Mouse (Mus musculus): Measurements from ENCODE around the gene Tm7sf2. TPM values are rescaled to one million over a fixed set of nuclear protein-coding genes. Genes with fewer than 3 reads are reported as not detected.

Gene Tm7sf2
- polyA plus RNA-seq, 1 experiment from 2014 or later: 30.6 TPM

- H3K9me3 ChIP-seq (ENCODE audit: control insufficient read depth, low read length): no peaks in the 10 kb centered on the region
- no peak for ATAC-seq (replicated peaks; ENCODE audit: low FRiP score, low TSS enrichment, low read depth)
- 47% methylated on average over 5 of the region's 5 CpGs for WGBS
- no peaks in the 10 kb centered on the region for H3K27me3 ChIP-seq (replicated peaks; ENCODE audit: control insufficient read depth, insufficient read depth, low read length)
- peaks cover 15% of the 10 kb centered on the region for H3K36me3 ChIP-seq (ENCODE audit: control insufficient read depth, insufficient read depth, low read length)
- peak overlapping the region; percentile 81 for H3K9ac ChIP-seq (ENCODE audit: low read length)
- peak overlapping the region; percentile 81; the same call in 1 of the 2 replicates for H3K27ac ChIP-seq (ENCODE audit: low read depth)
- no peak for DNase-seq (ENCODE audit: low spot score)
- peaks cover 29% of the 10 kb centered on the region for H3K4me1 ChIP-seq (replicated peaks; ENCODE audit: control insufficient read depth, insufficient read depth, low read length)
- H3K4me2 ChIP-seq (ENCODE audit: low read length): peak overlapping the region; percentile 99
- peak overlapping the region; percentile 68 for H3K4me3 ChIP-seq (ENCODE audit: low read depth, low read length)
These were observed 5.8 kb downstream of the Tm7sf2 start for GRCm38 (mm10) chr19:6062418-6062817.

GRCm38 (mm10) chr19:6061641-6062302 lies 6.4 kb downstream of the Tm7sf2 start:
- H3K4me1 ChIP-seq (replicated peaks; ENCODE audit: control insufficient read depth, insufficient read depth, low read length): peaks cover 26% of the 10 kb centered on the region
- H3K36me3 ChIP-seq (ENCODE audit: control insufficient read depth, insufficient read depth, low read length): peaks cover 15% of the 10 kb centered on the region
- peak; percentile 74 for DNase-seq (ENCODE audit: low spot score)
- peak overlapping the region; percentile 68 for H3K4me3 ChIP-seq (ENCODE audit: low read depth, low read length)
- H3K27ac ChIP-seq (ENCODE audit: low read depth): peak overlapping the region; percentile 81
- ATAC-seq (replicated peaks; ENCODE audit: low FRiP score, low TSS enrichment, low read depth): no peak
- H3K4me2 ChIP-seq (ENCODE audit: low read length): peak overlapping the region; percentile 99
- H3K27me3 ChIP-seq (replicated peaks; ENCODE audit: control insufficient read depth, insufficient read depth, low read length): no peaks in the 10 kb centered on the region
- peak overlapping the region; percentile 81 for H3K9ac ChIP-seq (ENCODE audit: low read length)
- WGBS: 2% methylated on average over 44 of the region's 44 CpGs
- no peaks in the 10 kb centered on the region for H3K9me3 ChIP-seq (ENCODE audit: control insufficient read depth, low read length)

GRCm38 (mm10) chr19:6061021-6061533 lies 7.1 kb downstream of the Tm7sf2 start, which contains the start of gene Znhit2:
Gene Znhit2, plus strand, starts transcription at chr19:6061192.
- WGBS: under 1% methylated on average over 54 of the region's 58 CpGs
- Histone ChIP-seq H3K9me3 (ENCODE audit: control insufficient read depth, low read length) (no peaks in the 10 kb centered on the region), H3K4me1 (replicated peaks; ENCODE audit: control insufficient read depth, insufficient read depth, low read length) (peaks cover 27% of the 10 kb centered on the region), H3K27ac (ENCODE audit: low read depth) (peak within 1 kb of the TSS; percentile 81), H3K9ac (ENCODE audit: low read length) (peak within 1 kb of the TSS; percentile 81), H3K4me3 (ENCODE audit: low read depth, low read length) (peak within 1 kb of the TSS; percentile 68), H3K4me2 (ENCODE audit: low read length) (peak within 1 kb of the TSS; percentile 99), H3K36me3 (ENCODE audit: control insufficient read depth, insufficient read depth, low read length) (peaks cover 20% of the 10 kb centered on the region), H3K27me3 (replicated peaks; ENCODE audit: control insufficient read depth, insufficient read depth, low read length) (no peaks in the 10 kb centered on the region)
- peak; percentile 53 for ATAC-seq (replicated peaks; ENCODE audit: low FRiP score, low TSS enrichment, low read depth)
- DNase-seq (ENCODE audit: low spot score): peak; percentile 92

GRCm38 (mm10) chr19:6058966-6059365 lies 9.2 kb downstream of the Tm7sf2 start:
- no peak for ATAC-seq (replicated peaks; ENCODE audit: low FRiP score, low TSS enrichment, low read depth)
- Histone ChIP-seq H3K27ac (ENCODE audit: low read depth) (no peak overlapping the region), H3K9ac (ENCODE audit: low read length) (peak overlapping the region; percentile 90), H3K36me3 (ENCODE audit: control insufficient read depth, insufficient read depth, low read length) (peaks cover 41% of the 10 kb centered on the region), H3K4me1 (replicated peaks; ENCODE audit: control insufficient read depth, insufficient read depth, low read length) (peaks cover 28% of the 10 kb centered on the region), H3K27me3 (replicated peaks; ENCODE audit: control insufficient read depth, insufficient read depth, low read length) (no peaks in the 10 kb centered on the region), H3K4me3 (ENCODE audit: low read depth, low read length) (peak overlapping the region; percentile 92), H3K4me2 (ENCODE audit: low read length) (peak overlapping the region; percentile 94), H3K9me3 (ENCODE audit: control insufficient read depth, low read length) (no peaks in the 10 kb centered on the region)
- 80% methylated on average over 5 of the region's 5 CpGs for WGBS
- no peak for DNase-seq (ENCODE audit: low spot score)

- peaks cover 46% of the 10 kb centered on the region for H3K36me3 ChIP-seq (ENCODE audit: control insufficient read depth, insufficient read depth, low read length)
- DNase-seq (ENCODE audit: low spot score): no peak
- H3K9me3 ChIP-seq (ENCODE audit: control insufficient read depth, low read length): no peaks in the 10 kb centered on the region
- peak overlapping the region; percentile 94 for H3K4me2 ChIP-seq (ENCODE audit: low read length)
- H3K4me1 ChIP-seq (replicated peaks; ENCODE audit: control insufficient read depth, insufficient read depth, low read length): peaks cover 28% of the 10 kb centered on the region
- peak overlapping the region; percentile 92 for H3K4me3 ChIP-seq (ENCODE audit: low read depth, low read length)
- H3K9ac ChIP-seq (ENCODE audit: low read length): peak overlapping the region; percentile 90
- peak overlapping the region; percentile 74 for H3K27ac ChIP-seq (ENCODE audit: low read depth)
- ATAC-seq (replicated peaks; ENCODE audit: low FRiP score, low TSS enrichment, low read depth): no peak
- WGBS: 28% methylated on average over 5 of the region's 5 CpGs
- no peaks in the 10 kb centered on the region for H3K27me3 ChIP-seq (replicated peaks; ENCODE audit: control insufficient read depth, insufficient read depth, low read length)
These were observed 9.7 kb downstream of the Tm7sf2 start for GRCm38 (mm10) chr19:6058513-6058912.

GRCm38 (mm10) chr19:6057313-6058096 lies 10.7 kb downstream of the Tm7sf2 start, which contains the start of the genes Mrpl49 and Fau:
Gene Mrpl49, minus strand, starts transcription at chr19:6057785.
Gene Fau, plus strand, starts transcription at chr19:6057844.
- ATAC-seq (replicated peaks; ENCODE audit: low FRiP score, low TSS enrichment, low read depth): peak; percentile 80
- H3K27ac ChIP-seq (ENCODE audit: low read depth): peak within 1 kb of the TSS; percentile 74
- DNase-seq (ENCODE audit: low spot score): peak; percentile 97
- peak within 1 kb of the TSS; percentile 92 for H3K4me3 ChIP-seq (ENCODE audit: low read depth, low read length)
- H3K9me3 ChIP-seq (ENCODE audit: control insufficient read depth, low read length): no peaks in the 10 kb centered on the region
- WGBS: under 1% methylated on average over 63 of the region's 63 CpGs
- H3K4me2 ChIP-seq (ENCODE audit: low read length): peak within 1 kb of the TSS; percentile 94
- H3K36me3 ChIP-seq (ENCODE audit: control insufficient read depth, insufficient read depth, low read length): peaks cover 56% of the 10 kb centered on the region
- H3K9ac ChIP-seq (ENCODE audit: low read length): peak within 1 kb of the TSS; percentile 90
- H3K27me3 ChIP-seq (replicated peaks; ENCODE audit: control insufficient read depth, insufficient read depth, low read length): no peaks in the 10 kb centered on the region
- peaks cover 24% of the 10 kb centered on the region for H3K4me1 ChIP-seq (replicated peaks; ENCODE audit: control insufficient read depth, insufficient read depth, low read length)

GRCm38 (mm10) chr19:6056696-6057095 lies 11.5 kb downstream of the Tm7sf2 start:
- H3K36me3 ChIP-seq (ENCODE audit: control insufficient read depth, insufficient read depth, low read length): peaks cover 64% of the 10 kb centered on the region
- peaks cover 16% of the 10 kb centered on the region for H3K4me1 ChIP-seq (replicated peaks; ENCODE audit: control insufficient read depth, insufficient read depth, low read length)
- peak overlapping the region; percentile 71 for H3K9ac ChIP-seq (ENCODE audit: low read length)
- no peaks in the 10 kb centered on the region for H3K27me3 ChIP-seq (replicated peaks; ENCODE audit: control insufficient read depth, insufficient read depth, low read length)
- no peak for ATAC-seq (replicated peaks; ENCODE audit: low FRiP score, low TSS enrichment, low read depth)
- H3K4me2 ChIP-seq (ENCODE audit: low read length): peak overlapping the region; percentile 89
- DNase-seq (ENCODE audit: low spot score): no peak
- 58% methylated on average over 4 of the region's 4 CpGs for WGBS
- H3K27ac ChIP-seq (ENCODE audit: low read depth): no peak overlapping the region
- peak overlapping the region; percentile 92 for H3K4me3 ChIP-seq (ENCODE audit: low read depth, low read length)
- H3K9me3 ChIP-seq (ENCODE audit: control insufficient read depth, low read length): no peaks in the 10 kb centered on the region

- ATAC-seq (replicated peaks; ENCODE audit: low FRiP score, low TSS enrichment, low read depth) (no peak), DNase-seq (ENCODE audit: low spot score) (no peak)
- Histone ChIP-seq H3K36me3 (ENCODE audit: control insufficient read depth, insufficient read depth, low read length) (peaks cover 81% of the 10 kb centered on the region), H3K4me3 (ENCODE audit: low read depth, low read length) (no peak overlapping the region), H3K4me2 (ENCODE audit: low read length) (no peak overlapping the region), H3K27ac (ENCODE audit: low read depth) (no peak overlapping the region), H3K27me3 (replicated peaks; ENCODE audit: control insufficient read depth, insufficient read depth, low read length) (no peaks in the 10 kb centered on the region), H3K4me1 (replicated peaks; ENCODE audit: control insufficient read depth, insufficient read depth, low read length) (peaks cover 16% of the 10 kb centered on the region), H3K9ac (ENCODE audit: low read length) (no peak overlapping the region), H3K9me3 (ENCODE audit: control insufficient read depth, low read length) (no peaks in the 10 kb centered on the region)
- 81% methylated on average over 5 of the region's 5 CpGs for WGBS
These were observed 13.9 kb downstream of the Tm7sf2 start for GRCm38 (mm10) chr19:6054296-6054695.

Data from intestine, embryonic 14.5 days (tissue).